Mouse (Mus musculus): ENCODE data around the gene Uqcrh. TPM values are rescaled to one million over a fixed set of nuclear protein-coding genes. Genes with fewer than 3 reads are reported as not detected.

The Uqcrh gene
- polyA plus RNA-seq (2012; rRNA removed), result 240 and 273 TPM in 2 replicates

- DNase-seq (ENCODE audit: low read depth, low spot score), result peak; percentile 75
- under 1% methylated on average over 55 of the region's 55 CpGs for WGBS
Measured at GRCm38 (mm10) chr4:116074861-116075620, at the start of gene Uqcrh, which contains the start of gene Lrrc41. Gene Uqcrh (minus strand): TSS chr4:116075071. Gene Lrrc41 (plus strand): TSS chr4:116075269.

GRCm38 (mm10) chr4:116123602-116124519 is 49.0 kb upstream of the Uqcrh start, which contains the start of the genes Rad54l and Pomgnt1:
Gene Rad54l (minus strand): TSS chr4:116123690.
Gene Pomgnt1 (plus strand): TSS chr4:116123840.
- peak; percentile 48 for DNase-seq (ENCODE audit: low read depth, low spot score)
- WGBS, result 2% methylated on average over 24 of the region's 24 CpGs

GRCm38 (mm10) chr4:116122762-116123161 is 47.9 kb upstream of the Uqcrh start:
- DNase-seq (ENCODE audit: low read depth, low spot score), result no peak
- 5% methylated on average over 1 of the region's 1 CpGs for WGBS

- whole genome bisulfite sequencing, result 90% methylated on average over 2 of the region's 2 CpGs
- DNase-seq (ENCODE audit: low read depth, low spot score), result no peak
Measured at GRCm38 (mm10) chr4:116111486-116111885, 36.6 kb upstream of the Uqcrh start.

- DNase-seq (ENCODE audit: low read depth, low spot score), result no peak
- 85% methylated on average over 6 of the region's 6 CpGs for WGBS
Measured at GRCm38 (mm10) chr4:116110695-116111094, 35.8 kb upstream of the Uqcrh start.

- no peak for DNase-seq (ENCODE audit: low read depth, low spot score)
- 94% methylated on average over 5 of the region's 5 CpGs for WGBS
Measured at GRCm38 (mm10) chr4:116105278-116105677, 30.4 kb upstream of the Uqcrh start.

GRCm38 (mm10) chr4:116100959-116101358 is 26.1 kb upstream of the Uqcrh start:
- DNase-seq (ENCODE audit: low read depth, low spot score), result no peak
- WGBS, result 69% methylated on average over 7 of the region's 7 CpGs

- DNase-seq (ENCODE audit: low read depth, low spot score), result no peak
- 66% methylated on average over 8 of the region's 8 CpGs for WGBS
Measured at GRCm38 (mm10) chr4:116097211-116097610, 22.3 kb upstream of the Uqcrh start.

- WGBS, result 86% methylated on average over 10 of the region's 10 CpGs
- no peak for DNase-seq (ENCODE audit: low read depth, low spot score)
Measured at GRCm38 (mm10) chr4:116096291-116096690, 21.4 kb upstream of the Uqcrh start.

GRCm38 (mm10) chr4:116088510-116089249 is 13.8 kb upstream of the Uqcrh start:
- DNase-seq (ENCODE audit: low read depth, low spot score), result no peak
- 92% methylated on average over 23 of the region's 23 CpGs for WGBS

GRCm38 (mm10) chr4:116077240-116078095 is 2.6 kb upstream of the Uqcrh start:
- no peak for DNase-seq (ENCODE audit: low read depth, low spot score)
- WGBS, result 30% methylated on average over 3 of the region's 3 CpGs

GRCm38 (mm10) chr4:116076369-116077231 is 1.7 kb upstream of the Uqcrh start:
- 2% methylated on average over 37 of the region's 37 CpGs for WGBS
- no peak for DNase-seq (ENCODE audit: low read depth, low spot score)

GRCm38 (mm10) chr4:116075631-116076368 is 929 bp upstream of the Uqcrh start:
- WGBS, result under 1% methylated on average over 76 of the region's 77 CpGs
- DNase-seq (ENCODE audit: low read depth, low spot score), result no peak

GRCm38 (mm10) chr4:116074145-116074675 is 661 bp downstream of the Uqcrh start:
- WGBS, result 1% methylated on average over 8 of the region's 8 CpGs
- no peak for DNase-seq (ENCODE audit: low read depth, low spot score)

GRCm38 (mm10) chr4:116073146-116073545 is 1.7 kb downstream of the Uqcrh start:
- no peak for DNase-seq (ENCODE audit: low read depth, low spot score)
- 38% methylated on average over 4 of the region's 4 CpGs for WGBS

- no peak for DNase-seq (ENCODE audit: low read depth, low spot score)
- WGBS, result 41% methylated on average over 6 of the region's 6 CpGs
Measured at GRCm38 (mm10) chr4:116070116-116070515, 4.8 kb downstream of the Uqcrh start.

- DNase-seq (ENCODE audit: low read depth, low spot score), result no peak
- WGBS, result 61% methylated on average over 1 of the region's 1 CpGs
Measured at GRCm38 (mm10) chr4:116063855-116064254, 11.0 kb downstream of the Uqcrh start.
